Mouse (Mus musculus): ENCODE data around the gene Hist1h1c. TPM values are rescaled to one million over a fixed set of nuclear protein-coding genes. Genes with fewer than 3 reads are reported as not detected.

Hist1h1c gene
- total RNA-seq, 2 experiments from 2014 or later: 188 to 1,447 TPM

Other genes starting within 250 kb of the Hist1h1c start
Only the 30 nearest of the 37 such genes appear.
- gene Hist1h3f, start 194.8 kb upstream of the Hist1h1c start, total RNA-seq (2015; ENCODE audit: low replicate concordance): 12.7 and 21.7 TPM in 2 replicates
- gene Hist1h3f, start 194.8 kb upstream of the Hist1h1c start, total RNA-seq (2017; ENCODE audit: low replicate concordance): 51.2 and 57.7 TPM in 2 replicates
- gene Hist1h4f, start 187.2 kb upstream of the Hist1h1c start, total RNA-seq (2015; ENCODE audit: low replicate concordance): 55.5 and 68.5 TPM in 2 replicates
- gene Hist1h4f, start 187.2 kb upstream of the Hist1h1c start, total RNA-seq (2017; ENCODE audit: low replicate concordance): 1,011 and 1,279 TPM in 2 replicates
- gene Hist1h1d, start 185.5 kb upstream of the Hist1h1c start, total RNA-seq (2015; ENCODE audit: low replicate concordance): 14.6 and 16.7 TPM in 2 replicates
- 170 and 238 TPM in 2 replicates for gene Hist1h1d, start 185.5 kb upstream of the Hist1h1c start, total RNA-seq (2017; ENCODE audit: low replicate concordance)
- 37.3 and 49.5 TPM in 2 replicates for gene Hist1h3e, start 176.4 kb upstream of the Hist1h1c start, total RNA-seq (2015; ENCODE audit: low replicate concordance)
- 84.7 and 92.0 TPM in 2 replicates for gene Hist1h3e, start 176.4 kb upstream of the Hist1h1c start, total RNA-seq (2017; ENCODE audit: low replicate concordance)
- 1.7 TPM in 1 of 2 replicates, not detected in the other for gene Hist1h2ae, start 167.6 kb upstream of the Hist1h1c start, total RNA-seq (2015; ENCODE audit: low replicate concordance)
- gene Hist1h2ae, start 167.6 kb upstream of the Hist1h1c start, total RNA-seq (2017; ENCODE audit: low replicate concordance): 122 and 175 TPM in 2 replicates
- gene Hist1h2bg, start 167.4 kb upstream of the Hist1h1c start, total RNA-seq (2015; ENCODE audit: low replicate concordance): 170 and 206 TPM in 2 replicates
- 470 and 670 TPM in 2 replicates for gene Hist1h2bg, start 167.4 kb upstream of the Hist1h1c start, total RNA-seq (2017; ENCODE audit: low replicate concordance)
- gene Hist1h2bf, start 164.6 kb upstream of the Hist1h1c start, total RNA-seq (2015; ENCODE audit: low replicate concordance): 208 and 222 TPM in 2 replicates
- 253 and 407 TPM in 2 replicates for gene Hist1h2bf, start 164.6 kb upstream of the Hist1h1c start, total RNA-seq (2017; ENCODE audit: low replicate concordance)
- gene Hist1h2ad, start 164.4 kb upstream of the Hist1h1c start, total RNA-seq (2015; ENCODE audit: low replicate concordance): not detected in 2 replicates
- 370 and 678 TPM in 2 replicates for gene Hist1h2ad, start 164.4 kb upstream of the Hist1h1c start, total RNA-seq (2017; ENCODE audit: low replicate concordance)
- gene Hist1h3d, start 163.0 kb upstream of the Hist1h1c start, total RNA-seq (2015; ENCODE audit: low replicate concordance): 52.8 and 69.6 TPM in 2 replicates
- gene Hist1h3d, start 163.0 kb upstream of the Hist1h1c start, total RNA-seq (2017; ENCODE audit: low replicate concordance): 50.4 and 63.8 TPM in 2 replicates
- gene Hist1h4d, start 157.2 kb upstream of the Hist1h1c start, total RNA-seq (2015; ENCODE audit: low replicate concordance): 243 and 262 TPM in 2 replicates
- 403 and 449 TPM in 2 replicates for gene Hist1h4d, start 157.2 kb upstream of the Hist1h1c start, total RNA-seq (2017; ENCODE audit: low replicate concordance)
- gene Hist1h2be, start 117.7 kb upstream of the Hist1h1c start, total RNA-seq (2015; ENCODE audit: low replicate concordance): 6.7 and 17.6 TPM in 2 replicates
- gene Hist1h2be, start 117.7 kb upstream of the Hist1h1c start, total RNA-seq (2017; ENCODE audit: low replicate concordance): 69.9 and 74.3 TPM in 2 replicates
- 468 and 530 TPM in 2 replicates for gene Hist1h1e, start 116.2 kb upstream of the Hist1h1c start, total RNA-seq (2015; ENCODE audit: low replicate concordance)
- 717 and 954 TPM in 2 replicates for gene Hist1h1e, start 116.2 kb upstream of the Hist1h1c start, total RNA-seq (2017; ENCODE audit: low replicate concordance)
- gene Hist1h2ac, start 54.9 kb upstream of the Hist1h1c start, total RNA-seq (2015; ENCODE audit: low replicate concordance): 5.6 and 12.3 TPM in 2 replicates
- gene Hist1h2ac, start 54.9 kb upstream of the Hist1h1c start, total RNA-seq (2017; ENCODE audit: low replicate concordance): 55.5 and 70.6 TPM in 2 replicates
- gene Hist1h2bc, start 54.6 kb upstream of the Hist1h1c start, total RNA-seq (2015; ENCODE audit: low replicate concordance): 44.9 and 49.2 TPM in 2 replicates
- gene Hist1h2bc, start 54.6 kb upstream of the Hist1h1c start, total RNA-seq (2017; ENCODE audit: low replicate concordance): 164 and 206 TPM in 2 replicates
- not detected in 2 replicates for gene Hist1h1t, start 43.0 kb upstream of the Hist1h1c start, total RNA-seq (2015; ENCODE audit: low replicate concordance)
- 1.9 and 2.0 TPM in 2 replicates for gene Hist1h1t, start 43.0 kb upstream of the Hist1h1c start, total RNA-seq (2017; ENCODE audit: low replicate concordance)
- 59.8 and 77.5 TPM in 2 replicates for gene Hist1h4c, start 40.4 kb upstream of the Hist1h1c start, total RNA-seq (2015; ENCODE audit: low replicate concordance)
- 249 and 402 TPM in 2 replicates for gene Hist1h4c, start 40.4 kb upstream of the Hist1h1c start, total RNA-seq (2017; ENCODE audit: low replicate concordance)
- 5.0 and 17.9 TPM in 2 replicates for gene Hfe, start 28.0 kb upstream of the Hist1h1c start, total RNA-seq (2015; ENCODE audit: low replicate concordance)
- 2.0 and 4.5 TPM in 2 replicates for gene Hfe, start 28.0 kb upstream of the Hist1h1c start, total RNA-seq (2017; ENCODE audit: low replicate concordance)
- gene Hist1h3c, start 6.8 kb downstream of the Hist1h1c start, total RNA-seq (2015; ENCODE audit: low replicate concordance): 41.1 and 59.8 TPM in 2 replicates
- 178 and 330 TPM in 2 replicates for gene Hist1h3c, start 6.8 kb downstream of the Hist1h1c start, total RNA-seq (2017; ENCODE audit: low replicate concordance)
- gene Hist1h2bb, start 7.9 kb downstream of the Hist1h1c start, total RNA-seq (2015; ENCODE audit: low replicate concordance): 79.4 and 128 TPM in 2 replicates
- 1,415 and 1,638 TPM in 2 replicates for gene Hist1h2bb, start 7.9 kb downstream of the Hist1h1c start, total RNA-seq (2017; ENCODE audit: low replicate concordance)
- 12.5 and 24.5 TPM in 2 replicates for gene Hist1h2ab, start 12.3 kb downstream of the Hist1h1c start, total RNA-seq (2015; ENCODE audit: low replicate concordance)
- 1,181 and 1,326 TPM in 2 replicates for gene Hist1h2ab, start 12.3 kb downstream of the Hist1h1c start, total RNA-seq (2017; ENCODE audit: low replicate concordance)
- gene Hist1h3b, start 13.5 kb downstream of the Hist1h1c start, total RNA-seq (2015; ENCODE audit: low replicate concordance): 179 and 183 TPM in 2 replicates
- gene Hist1h3b, start 13.5 kb downstream of the Hist1h1c start, total RNA-seq (2017; ENCODE audit: low replicate concordance): 251 and 270 TPM in 2 replicates
- gene Hist1h4b, start 18.2 kb downstream of the Hist1h1c start, total RNA-seq (2015; ENCODE audit: low replicate concordance): 50.5 and 52.2 TPM in 2 replicates
- 150 and 446 TPM in 2 replicates for gene Hist1h4b, start 18.2 kb downstream of the Hist1h1c start, total RNA-seq (2017; ENCODE audit: low replicate concordance)
- 15.4 and 15.7 TPM in 2 replicates for gene Hist1h4a, start 22.4 kb downstream of the Hist1h1c start, total RNA-seq (2015; ENCODE audit: low replicate concordance)
- 211 and 254 TPM in 2 replicates for gene Hist1h4a, start 22.4 kb downstream of the Hist1h1c start, total RNA-seq (2017; ENCODE audit: low replicate concordance)
- gene Hist1h3a, start 23.6 kb downstream of the Hist1h1c start, total RNA-seq (2015; ENCODE audit: low replicate concordance): 26.3 and 29.6 TPM in 2 replicates
- 171 and 175 TPM in 2 replicates for gene Hist1h3a, start 23.6 kb downstream of the Hist1h1c start, total RNA-seq (2017; ENCODE audit: low replicate concordance)
- 106 and 128 TPM in 2 replicates for gene Hist1h1a, start 24.9 kb downstream of the Hist1h1c start, total RNA-seq (2015; ENCODE audit: low replicate concordance)
- gene Hist1h1a, start 24.9 kb downstream of the Hist1h1c start, total RNA-seq (2017; ENCODE audit: low replicate concordance): 1,089 and 2,054 TPM in 2 replicates
- not detected in 2 replicates for gene Trim38, start 31.1 kb downstream of the Hist1h1c start, total RNA-seq (2015; ENCODE audit: low replicate concordance)
- not detected in 2 replicates for gene Trim38, start 31.1 kb downstream of the Hist1h1c start, total RNA-seq (2017; ENCODE audit: low replicate concordance)
- gene Slc17a2, start 68.2 kb downstream of the Hist1h1c start, total RNA-seq (2015; ENCODE audit: low replicate concordance): not detected in 2 replicates
- not detected in 2 replicates for gene Slc17a2, start 68.2 kb downstream of the Hist1h1c start, total RNA-seq (2017; ENCODE audit: low replicate concordance)
- gene Slc17a3, start 100.6 kb downstream of the Hist1h1c start, total RNA-seq (2015; ENCODE audit: low replicate concordance): not detected in 2 replicates
- not detected in 2 replicates for gene Slc17a3, start 100.6 kb downstream of the Hist1h1c start, total RNA-seq (2017; ENCODE audit: low replicate concordance)
- not detected in 2 replicates for gene Slc17a1, start 128.9 kb downstream of the Hist1h1c start, total RNA-seq (2015; ENCODE audit: low replicate concordance)
- not detected in 2 replicates for gene Slc17a1, start 128.9 kb downstream of the Hist1h1c start, total RNA-seq (2017; ENCODE audit: low replicate concordance)
- gene Slc17a4, start 176.2 kb downstream of the Hist1h1c start, total RNA-seq (2015; ENCODE audit: low replicate concordance): not detected in 2 replicates
- gene Slc17a4, start 176.2 kb downstream of the Hist1h1c start, total RNA-seq (2017; ENCODE audit: low replicate concordance): 0.56 TPM in 1 of 2 replicates, not detected in the other

Data from erythroblast, adult 5-6 weeks (primary cell).